Mouse (Mus musculus) lung, adult 2 months (tissue): Measurements from ENCODE around the gene Dppa2. TPM values are rescaled to one million over a fixed set of nuclear protein-coding genes. Genes with fewer than 3 reads are reported as not detected.

Experiments used
- DNase-seq: peaks from one replicate; pipeline ENCODE4 v3.0.0; 2022
- H3K4me1 ChIP-seq: fragments of 200-500 bp; 2 replicates; pipeline ENCODE4 v1.6.1; 2011; ENCODE audit warnings: low read length; ENCODE audit not compliant: control insufficient read depth, insufficient read depth
- H3K4me3 ChIP-seq: fragments of 200-500 bp; replicated peaks from 2 replicates; pipeline ENCODE3; 2011; ENCODE audit warnings: low read depth, mild to moderate bottlenecking, control low read depth, low read length; ENCODE audit errors: extremely low read depth
- CTCF ChIP-seq: fragments of 200-500 bp; IDR thresholded peaks from 2 replicates; pipeline ENCODE4 v1.5.1; 2011; ENCODE audit warnings: mild to moderate bottlenecking, low read length, control low read depth; ENCODE audit not compliant: insufficient read depth
- POLR2A ChIP-seq: fragments of 200-500 bp; IDR thresholded peaks from 2 replicates; pipeline ENCODE4 v1.6.1; 2011; ENCODE audit warnings: low read depth, mild to moderate bottlenecking, control low read depth, low read length, borderline replicate concordance; ENCODE audit errors: extremely low read depth
- WGBS: fragments of 180-500 bp; shearing (Covaris S2); methylation state at CpG from one replicate; pipeline ENCODE4 v1.1.7; 2018; 5-methylcytosine and 5-hydroxymethylcytosine counted together
- polyA plus RNA-seq: library from polyadenylated mRNA; depleted of rRNA; stranded (reverse); fragments of >200 nt; gene quantifications from 2 replicates; pipeline ENCODE4 v1.2.3, GENCODE M21; 2012; rRNA removed

Dppa2 gene
- polyA plus RNA-seq, 1 experiment = not detected

DNA sequence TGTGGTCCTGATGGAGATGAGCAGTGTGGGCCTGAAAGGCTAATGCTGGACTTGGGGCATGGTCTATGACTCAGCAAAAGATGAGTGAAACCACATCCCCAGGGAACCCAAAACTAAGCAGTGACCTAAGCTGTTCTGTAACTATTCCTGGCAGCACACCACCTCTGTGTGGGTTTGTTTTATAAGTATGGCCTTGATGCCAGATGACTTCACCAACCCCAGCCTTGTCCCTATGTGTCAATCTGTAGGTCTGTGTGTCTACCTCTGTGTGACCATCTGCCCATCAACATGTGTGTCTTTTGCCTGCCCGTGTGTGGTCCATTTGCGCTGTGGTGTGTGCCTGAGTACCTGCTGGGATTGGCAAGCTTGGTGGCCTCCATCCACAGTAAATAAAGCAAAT, 64.4 kb downstream of the Dppa2 start:
- no peak for DNase-seq
- Histone ChIP-seq H3K4me3 (no peak overlapping the region), H3K4me1 (no peaks in the 10 kb centered on the region)
- 93% methylated on average over 2 of the region's 2 CpGs for WGBS
- TF ChIP-seq POLR2A (no peak), CTCF (no peak)

Other genes with a start within 250 kb of the Dppa2 start
- not detected in 2 replicates for gene Dppa4, start 20.2 kb upstream of the Dppa2 start, polyA plus RNA-seq
- 0.51 TPM in 1 of 2 replicates, not detected in the other for gene Gm5485, start 108.5 kb downstream of the Dppa2 start, polyA plus RNA-seq
- gene Morc1, start 127.3 kb downstream of the Dppa2 start, polyA plus RNA-seq = 0.15 TPM in 1 of 2 replicates, not detected in the other